Mouse (Mus musculus): Measurements from ENCODE around the gene Exoc1. TPM values are rescaled to one million over a fixed set of nuclear protein-coding genes. Genes with fewer than 3 reads are reported as not detected.

The Exoc1 gene
- polyA plus RNA-seq (2012; rRNA removed), result 78.6 and 86.8 TPM in 2 replicates

GRCm38 (mm10) chr5:76529040-76529703, at the start of gene Exoc1:
TSS of gene Exoc1 (plus strand) at chr5:76529311.

GRCm38 (mm10) chr5:76483811-76484210, 45.3 kb upstream of the Exoc1 start, which contains the start of gene Gm7271:
TSS of gene Gm7271 (plus strand) at chr5:76484040.

GRCm38 (mm10) chr5:76588551-76589283, 59.6 kb downstream of the Exoc1 start, which contains the start of gene Cep135:
TSS of gene Cep135 (plus strand) at chr5:76588698.

Other genes with a start within 250 kb of the Exoc1 start
- 5.2 and 11.1 TPM in 2 replicates for gene Clock, start 224.5 kb upstream of the Exoc1 start, polyA plus RNA-seq (2012; rRNA removed)
- not detected in 2 replicates for gene Pdcl2, start 198.2 kb upstream of the Exoc1 start, polyA plus RNA-seq (2012; rRNA removed)
- gene Nmu, start 165.5 kb upstream of the Exoc1 start, polyA plus RNA-seq (2012; rRNA removed), result 0.06 and 0.12 TPM in 2 replicates
- gene Gm7271, start 45.3 kb upstream of the Exoc1 start, polyA plus RNA-seq (2012; rRNA removed), result 0.16 and 1.6 TPM in 2 replicates
- gene Cep135, start 59.4 kb downstream of the Exoc1 start, polyA plus RNA-seq (2012; rRNA removed), result 14.8 and 16.2 TPM in 2 replicates
- 58.1 and 113 TPM in 2 replicates for gene C530008M17Rik, start 127.2 kb downstream of the Exoc1 start, polyA plus RNA-seq (2012; rRNA removed)

All from central nervous system, embryonic 11.5 days (tissue).